Mouse (Mus musculus): ENCODE data around the gene Rtn4r. TPM values are rescaled to one million over a fixed set of nuclear protein-coding genes. Genes with fewer than 3 reads are reported as not detected.
"Not testable (repeated sequence)": the region's sequence is repeated elsewhere in the genome, so short reads cannot be mapped to it uniquely, and the experiment has no call there.

Rtn4r gene
- polyA plus RNA-seq, 1 experiment from 2014 or later = 21.9 TPM

GRCm38 (mm10) chr16:18182766-18183165 is 55.3 kb downstream of the Rtn4r start:
- H3K4me2 ChIP-seq (replicated peaks) = no peak overlapping the region
- 0 out of 2 replicates have a peak, but pooled peaks cover 3% of the 10 kb centered on the region for H3K4me1 ChIP-seq
- 83% methylated on average over 8 of the region's 8 CpGs for WGBS
- no peaks in the 10 kb centered on the region for H3K27me3 ChIP-seq
- no peak overlapping the region for H3K9ac ChIP-seq (replicated peaks)
- no peaks in the 10 kb centered on the region for H3K36me3 ChIP-seq
- no peaks in the 10 kb centered on the region for H3K9me3 ChIP-seq
- ATAC-seq (replicated peaks) = no peak
- no peak overlapping the region for H3K4me3 ChIP-seq
- no peak overlapping the region for H3K27ac ChIP-seq (replicated peaks)

GRCm38 (mm10) chr16:18185715-18186449 is 58.4 kb downstream of the Rtn4r start:
- Histone ChIP-seq H3K36me3 (no peaks in the 10 kb centered on the region), H3K9me3 (no peaks in the 10 kb centered on the region), H3K4me3 (no peak overlapping the region), H3K27ac (replicated peaks) (no peak overlapping the region), H3K4me2 (replicated peaks) (no peak overlapping the region), H3K9ac (replicated peaks) (no peak overlapping the region), H3K27me3 (no peaks in the 10 kb centered on the region), H3K4me1 (no peaks in the 10 kb centered on the region)
- 86% methylated on average over 8 of the region's 8 CpGs for WGBS
- ATAC-seq (replicated peaks) = no peak

GRCm38 (mm10) chr16:18186798-18187197 is 59.4 kb downstream of the Rtn4r start:
- no peak overlapping the region for H3K9ac ChIP-seq (replicated peaks)
- H3K4me1 ChIP-seq = no peaks in the 10 kb centered on the region
- H3K9me3 ChIP-seq = no peaks in the 10 kb centered on the region
- ATAC-seq (replicated peaks) = no peak
- no peak overlapping the region for H3K27ac ChIP-seq (replicated peaks)
- no peaks in the 10 kb centered on the region for H3K27me3 ChIP-seq
- H3K4me2 ChIP-seq (replicated peaks) = no peak overlapping the region
- no peaks in the 10 kb centered on the region for H3K36me3 ChIP-seq
- 89% methylated on average over 4 of the region's 4 CpGs for WGBS
- no peak overlapping the region for H3K4me3 ChIP-seq

GRCm38 (mm10) chr16:18187221-18187620 is 59.8 kb downstream of the Rtn4r start:
- Histone ChIP-seq H3K27me3 (no peaks in the 10 kb centered on the region), H3K9ac (replicated peaks) (no peak overlapping the region), H3K9me3 (no peaks in the 10 kb centered on the region), H3K4me1 (no peaks in the 10 kb centered on the region), H3K4me3 (no peak overlapping the region), H3K27ac (replicated peaks) (no peak overlapping the region), H3K4me2 (replicated peaks) (no peak overlapping the region), H3K36me3 (no peaks in the 10 kb centered on the region)
- no peak for ATAC-seq (replicated peaks)
- WGBS = 91% methylated on average over 3 of the region's 3 CpGs

GRCm38 (mm10) chr16:18191006-18191405 is 63.6 kb downstream of the Rtn4r start:
- Histone ChIP-seq H3K4me2 (replicated peaks) (no peak overlapping the region), H3K9ac (replicated peaks) (no peak overlapping the region), H3K4me1 (peaks cover 15% of the 10 kb centered on the region), H3K9me3 (no peaks in the 10 kb centered on the region), H3K27me3 (no peaks in the 10 kb centered on the region), H3K36me3 (no peaks in the 10 kb centered on the region), H3K4me3 (no peak overlapping the region), H3K27ac (replicated peaks) (no peak overlapping the region)
- no peak for ATAC-seq (replicated peaks)
- 78% methylated on average over 2 of the region's 2 CpGs for WGBS

- H3K9ac ChIP-seq (replicated peaks) = 0 out of 2 replicates have a peak overlapping the region, but pooled peaks have one; percentile 13
These were observed 67.0 kb downstream of the Rtn4r start for GRCm38 (mm10) chr16:18194208-18194985.

GRCm38 (mm10) chr16:18195068-18195467 is 67.6 kb downstream of the Rtn4r start:
- peak; percentile 70 for ATAC-seq (replicated peaks)
- Histone ChIP-seq H3K4me1 (peaks cover 26% of the 10 kb centered on the region), H3K9me3 (no peaks in the 10 kb centered on the region), H3K36me3 (no peaks in the 10 kb centered on the region), H3K4me3 (no peak overlapping the region), H3K27me3 (no peaks in the 10 kb centered on the region), H3K4me2 (replicated peaks) (no peak overlapping the region), H3K27ac (replicated peaks) (peak overlapping the region; percentile 66), H3K9ac (replicated peaks) (no peak overlapping the region)
- WGBS = 34% methylated on average over 5 of the region's 5 CpGs

More at GRCm38 (mm10) chr16:18194208-18194985, 67.0 kb downstream of the Rtn4r start:
- Histone ChIP-seq H3K4me1 (peaks cover 26% of the 10 kb centered on the region), H3K4me3 (no peak overlapping the region), H3K27ac (replicated peaks) (peak overlapping the region; percentile 66), H3K9me3 (no peaks in the 10 kb centered on the region), H3K27me3 (no peaks in the 10 kb centered on the region), H3K4me2 (replicated peaks) (no peak overlapping the region), H3K36me3 (no peaks in the 10 kb centered on the region)
- WGBS = 62% methylated on average over 15 of the region's 15 CpGs
- peak; percentile 34 for ATAC-seq (replicated peaks)

GRCm38 (mm10) chr16:18195561-18195960 is 68.1 kb downstream of the Rtn4r start:
- not testable (repeated sequence) for H3K4me2 ChIP-seq (replicated peaks); H3K9ac ChIP-seq (replicated peaks); H3K36me3 ChIP-seq; H3K4me3 ChIP-seq; H3K27ac ChIP-seq (replicated peaks); H3K27me3 ChIP-seq; ATAC-seq (replicated peaks); H3K9me3 ChIP-seq
- peaks cover 26% of the 10 kb centered on the region for H3K4me1 ChIP-seq
- 38% methylated on average over 3 of the region's 3 CpGs for WGBS

- H3K9ac ChIP-seq (replicated peaks) = no peak overlapping the region
- H3K4me1 ChIP-seq = peaks cover 26% of the 10 kb centered on the region
- H3K27ac ChIP-seq (replicated peaks) = peak overlapping the region; percentile 62; the same call in 1 of the 2 replicates
- 78% methylated on average over 6 of the region's 6 CpGs for WGBS
- no peak for ATAC-seq (replicated peaks)
- no peaks in the 10 kb centered on the region for H3K9me3 ChIP-seq
- H3K27me3 ChIP-seq = no peaks in the 10 kb centered on the region
- no peak overlapping the region for H3K4me3 ChIP-seq
- H3K4me2 ChIP-seq (replicated peaks) = no peak overlapping the region
- no peaks in the 10 kb centered on the region for H3K36me3 ChIP-seq
These were observed 70.4 kb downstream of the Rtn4r start for GRCm38 (mm10) chr16:18197881-18198280.

GRCm38 (mm10) chr16:18198365-18199098 is 71.1 kb downstream of the Rtn4r start:
- no peaks in the 10 kb centered on the region for H3K9me3 ChIP-seq
- 0 out of 2 replicates have a peak, but pooled peaks have one; percentile 5 for ATAC-seq (replicated peaks)
- H3K27ac ChIP-seq (replicated peaks) = peak overlapping the region; percentile 62
- H3K4me3 ChIP-seq = no peak overlapping the region
- H3K27me3 ChIP-seq = no peaks in the 10 kb centered on the region
- no peak overlapping the region for H3K9ac ChIP-seq (replicated peaks)
- 37% methylated on average over 10 of the region's 10 CpGs for WGBS
- H3K36me3 ChIP-seq = no peaks in the 10 kb centered on the region
- no peak overlapping the region for H3K4me2 ChIP-seq (replicated peaks)
- peaks cover 26% of the 10 kb centered on the region for H3K4me1 ChIP-seq

- Histone ChIP-seq H3K36me3 (no peaks in the 10 kb centered on the region), H3K4me1 (peaks cover 13% of the 10 kb centered on the region), H3K9me3 (no peaks in the 10 kb centered on the region), H3K4me3 (no peak overlapping the region), H3K27me3 (no peaks in the 10 kb centered on the region), H3K9ac (replicated peaks) (no peak overlapping the region), H3K27ac (replicated peaks) (no peak overlapping the region), H3K4me2 (replicated peaks) (no peak overlapping the region)
- WGBS = 85% methylated on average over 2 of the region's 2 CpGs
- ATAC-seq (replicated peaks) = no peak
These were observed 72.6 kb downstream of the Rtn4r start for GRCm38 (mm10) chr16:18200062-18200461.

- H3K4me3 ChIP-seq = no peak overlapping the region
These were observed 74.2 kb downstream of the Rtn4r start for GRCm38 (mm10) chr16:18201620-18202019.

More at GRCm38 (mm10) chr16:18201620-18202019, 74.2 kb downstream of the Rtn4r start:
- WGBS = 44% methylated on average over 1 of the region's 1 CpGs
- Histone ChIP-seq H3K9me3 (no peaks in the 10 kb centered on the region), H3K27ac (replicated peaks) (no peak overlapping the region), H3K4me1 (peaks cover 11% of the 10 kb centered on the region), H3K4me2 (replicated peaks) (no peak overlapping the region), H3K36me3 (no peaks in the 10 kb centered on the region), H3K27me3 (no peaks in the 10 kb centered on the region), H3K9ac (replicated peaks) (no peak overlapping the region)
- ATAC-seq (replicated peaks) = no peak

Data from forebrain, embryonic 15.5 days (tissue).